Mouse (Mus musculus) lung, embryonic 15.5 days (tissue): Measurements from ENCODE around the gene Gnai2. TPM values are rescaled to one million over a fixed set of nuclear protein-coding genes. Genes with fewer than 3 reads are reported as not detected.

Source experiments
- ATAC-seq: fragments of 200-750 bp; cut with Nextera tagmentation; 2 replicates; pipeline ENCODE4 v1.8.0; 2017; ENCODE audit warnings: moderate number of reproducible peaks, borderline replicate concordance; ENCODE audit not compliant: low FRiP score, low TSS enrichment; ENCODE audit errors: extremely low read depth
- H3K27ac ChIP-seq: fragments of 300-500 bp; sonication (generic); 2 replicates; pipeline ENCODE4 v1.5.1; 2015; ENCODE audit warnings: moderate library complexity, mild to moderate bottlenecking, inconsistent platforms
- H3K27me3 ChIP-seq: fragments of 300-500 bp; sonication (generic); 2 replicates; pipeline ENCODE4 v1.6.1; 2015; ENCODE audit warnings: inconsistent platforms
- H3K36me3 ChIP-seq: fragments of 300-500 bp; sonication (generic); 2 replicates; pipeline ENCODE4 v1.6.1; 2015; ENCODE audit warnings: inconsistent platforms
- H3K4me1 ChIP-seq: fragments of 300-500 bp; sonication (generic); 2 replicates; pipeline ENCODE4 v1.6.1; 2015; ENCODE audit warnings: inconsistent platforms
- H3K4me2 ChIP-seq: fragments of 300-500 bp; sonication (generic); 2 replicates; pipeline ENCODE4 v1.6.1; 2015; ENCODE audit warnings: inconsistent platforms, mild to moderate bottlenecking, moderate library complexity
- H3K4me3 ChIP-seq: fragments of 300-500 bp; sonication (generic); 2 replicates; pipeline ENCODE4 v1.5.1; 2015; ENCODE audit warnings: mild to moderate bottlenecking, inconsistent platforms
- H3K9ac ChIP-seq: fragments of 300-500 bp; sonication (generic); 2 replicates; pipeline ENCODE4 v1.6.1; 2015; ENCODE audit warnings: inconsistent platforms
- H3K9me3 ChIP-seq: fragments of 300-500 bp; sonication (generic); 2 replicates; pipeline ENCODE4 v1.6.1; 2016; ENCODE audit warnings: inconsistent platforms
- WGBS: fragments of 180-500 bp; shearing (Covaris S2); methylation state at CpG from one replicate; pipeline ENCODE4 v1.1.7; 2015; 5-methylcytosine and 5-hydroxymethylcytosine counted together
- polyA plus RNA-seq: library from polyadenylated mRNA; unstranded; fragments of >200 nt; fragmentation: Nextera tagmentation; extraction: Ambion mirVana; gene quantifications from 2 replicates; pipeline ENCODE4 v1.2.1, GENCODE M21; 2015

Gnai2 gene
- polyA plus RNA-seq, 1 experiment from 2014 or later = 478 TPM

DNA sequence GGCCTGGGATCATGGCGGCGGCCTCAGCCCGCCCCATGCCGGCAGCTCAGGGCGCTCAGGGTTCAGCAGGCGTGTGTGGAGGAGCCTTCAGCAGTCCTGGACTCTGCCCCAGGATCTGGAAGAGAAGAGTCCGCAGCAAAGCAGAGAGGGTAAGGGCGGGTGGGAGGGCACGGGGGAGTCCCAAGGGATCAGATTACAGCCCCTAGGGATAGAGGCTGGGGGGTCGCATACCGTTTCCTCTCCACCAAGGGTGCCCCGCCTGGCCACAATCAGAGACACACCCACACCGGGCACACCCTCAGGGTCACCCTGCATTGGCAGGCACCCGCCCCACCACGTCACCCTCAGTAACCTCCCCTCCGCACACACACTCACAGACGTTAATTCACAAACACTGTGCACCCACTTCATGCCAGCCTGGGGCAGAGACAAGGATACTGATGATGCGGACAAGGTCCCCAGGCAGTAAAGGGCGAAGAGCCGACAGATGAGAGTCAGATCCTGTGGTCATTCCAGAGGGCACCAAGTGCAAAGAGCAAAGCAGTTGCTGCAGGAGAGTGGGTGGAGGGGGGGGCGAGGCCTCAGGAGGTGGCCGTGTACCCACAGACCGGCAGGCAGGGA is 30.0 kb downstream of the Gnai2 start:
- H3K4me2 ChIP-seq = peak overlapping the region; percentile 46
- no peaks in the 10 kb centered on the region for H3K36me3 ChIP-seq
- H3K9ac ChIP-seq = peak overlapping the region; percentile 29; the same call in 1 of the 2 replicates
- H3K27ac ChIP-seq = peak overlapping the region; percentile 75
- H3K4me3 ChIP-seq = peak overlapping the region; percentile 22
- H3K4me1 ChIP-seq = peaks cover 48% of the 10 kb centered on the region
- WGBS = 30% methylated on average over 23 of the region's 23 CpGs
- ATAC-seq = peak; percentile 40
- 0 out of 2 replicates have a peak, but pooled peaks cover 4% of the 10 kb centered on the region for H3K27me3 ChIP-seq
- no peaks in the 10 kb centered on the region for H3K9me3 ChIP-seq

GRCm38 (mm10) chr9:107603251-107603650 is 31.9 kb downstream of the Gnai2 start:
- no peak overlapping the region for H3K27ac ChIP-seq
- no peak overlapping the region for H3K4me2 ChIP-seq
- no peak overlapping the region for H3K9ac ChIP-seq
- no peaks in the 10 kb centered on the region for H3K9me3 ChIP-seq
- H3K4me3 ChIP-seq = no peak overlapping the region
- peaks cover 34% of the 10 kb centered on the region for H3K4me1 ChIP-seq
- 74% methylated on average over 6 of the region's 6 CpGs for WGBS
- H3K36me3 ChIP-seq = no peaks in the 10 kb centered on the region
- 0 out of 2 replicates have a peak, but pooled peaks cover 10% of the 10 kb centered on the region for H3K27me3 ChIP-seq
- ATAC-seq = no peak

DNA sequence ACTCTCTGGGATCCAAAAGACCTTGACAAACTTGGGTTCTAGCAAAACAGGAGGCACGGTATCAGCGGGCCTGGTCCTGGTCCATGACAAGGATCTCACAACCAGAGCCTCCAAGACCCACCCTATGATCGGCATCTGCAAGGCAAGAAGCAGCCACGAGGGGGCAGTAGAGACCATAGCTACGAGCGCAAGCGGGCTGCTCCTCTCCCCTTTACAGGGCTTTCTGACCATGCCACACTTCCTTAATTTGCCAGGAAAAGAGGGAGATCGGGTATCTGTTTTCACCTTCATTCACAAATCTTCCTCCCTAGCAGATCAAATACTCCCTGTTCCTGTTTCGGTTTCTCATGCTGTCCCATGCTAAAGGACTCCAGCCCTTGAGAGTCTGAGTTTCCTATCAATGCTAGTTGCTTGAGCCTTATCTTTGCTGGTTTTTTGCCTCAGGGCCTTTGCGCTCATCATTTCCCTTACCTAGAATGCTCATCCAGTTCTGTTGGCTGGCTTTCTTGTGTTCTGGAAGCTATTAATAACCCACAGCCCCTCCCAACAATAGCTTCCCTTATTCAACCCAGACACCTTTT is 33.0 kb downstream of the Gnai2 start:
- Histone ChIP-seq H3K9ac (no peak overlapping the region), H3K4me1 (peaks cover 24% of the 10 kb centered on the region), H3K27ac (no peak overlapping the region), H3K4me3 (no peak overlapping the region), H3K27me3 (0 out of 2 replicates have a peak, but pooled peaks cover 10% of the 10 kb centered on the region), H3K9me3 (no peaks in the 10 kb centered on the region), H3K4me2 (no peak overlapping the region), H3K36me3 (no peaks in the 10 kb centered on the region)
- WGBS = 8% methylated on average over 10 of the region's 10 CpGs
- ATAC-seq = no peak

DNA sequence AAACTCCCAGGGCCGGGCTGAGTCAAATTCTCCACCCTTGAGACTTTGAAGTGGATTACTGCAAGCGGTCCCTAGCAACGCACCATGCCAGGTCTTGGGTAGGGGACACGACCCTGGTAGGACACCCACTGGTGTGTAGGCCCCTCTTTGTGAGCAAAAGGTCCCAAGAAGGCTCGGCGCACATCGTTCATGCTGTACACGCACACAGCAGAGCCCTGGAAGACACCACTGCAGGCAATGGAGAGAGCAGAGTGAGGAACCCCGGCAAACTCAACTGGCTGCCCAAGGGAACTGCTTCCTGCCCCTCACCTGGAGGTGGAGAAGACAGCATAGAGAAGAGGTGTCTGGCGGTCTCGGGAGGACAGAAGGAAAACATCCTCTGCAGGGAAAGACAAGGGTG is 33.9 kb downstream of the Gnai2 start:
- no peak for ATAC-seq
- Histone ChIP-seq H3K27ac (no peak overlapping the region), H3K4me1 (peaks cover 19% of the 10 kb centered on the region), H3K27me3 (0 out of 2 replicates have a peak, but pooled peaks cover 10% of the 10 kb centered on the region), H3K4me3 (no peak overlapping the region), H3K9ac (no peak overlapping the region), H3K36me3 (no peaks in the 10 kb centered on the region), H3K9me3 (no peaks in the 10 kb centered on the region), H3K4me2 (no peak overlapping the region)
- 77% methylated on average over 11 of the region's 11 CpGs for WGBS

- Histone ChIP-seq H3K27me3 (0 out of 2 replicates have a peak, but pooled peaks cover 10% of the 10 kb centered on the region), H3K4me2 (no peak overlapping the region), H3K9me3 (no peaks in the 10 kb centered on the region), H3K9ac (no peak overlapping the region), H3K4me1 (peaks cover 19% of the 10 kb centered on the region), H3K36me3 (no peaks in the 10 kb centered on the region), H3K27ac (no peak overlapping the region), H3K4me3 (no peak overlapping the region)
- ATAC-seq = no peak
- 75% methylated on average over 12 of the region's 12 CpGs for WGBS
These were observed 34.4 kb downstream of the Gnai2 start for GRCm38 (mm10) chr9:107600745-107601144.

DNA sequence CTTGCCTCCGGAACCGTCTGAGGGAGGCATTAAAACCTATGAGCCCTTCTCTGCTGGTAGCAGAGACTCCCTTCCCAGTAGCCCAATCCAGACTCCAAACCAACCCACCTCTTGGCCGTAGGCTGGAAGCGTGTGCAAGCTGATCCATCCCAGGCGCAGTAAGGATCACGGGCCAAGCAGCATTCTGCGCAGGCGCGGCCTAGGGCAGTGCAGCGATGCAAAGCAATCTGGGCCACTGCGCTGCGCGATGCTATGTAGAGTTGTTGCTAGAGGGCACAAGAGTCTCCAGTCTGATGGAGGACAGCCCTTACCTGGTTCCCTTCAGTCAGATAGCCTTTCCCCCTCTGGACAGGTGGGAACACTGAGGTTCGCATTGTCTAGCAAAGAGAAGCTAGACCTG is 35.3 kb downstream of the Gnai2 start:
- Histone ChIP-seq H3K36me3 (no peaks in the 10 kb centered on the region), H3K9me3 (no peaks in the 10 kb centered on the region), H3K4me1 (peaks cover 12% of the 10 kb centered on the region), H3K4me3 (no peak overlapping the region), H3K27ac (no peak overlapping the region), H3K27me3 (0 out of 2 replicates have a peak, but pooled peaks cover 10% of the 10 kb centered on the region), H3K9ac (no peak overlapping the region), H3K4me2 (no peak overlapping the region)
- WGBS = 61% methylated on average over 14 of the region's 14 CpGs
- no peak for ATAC-seq

DNA sequence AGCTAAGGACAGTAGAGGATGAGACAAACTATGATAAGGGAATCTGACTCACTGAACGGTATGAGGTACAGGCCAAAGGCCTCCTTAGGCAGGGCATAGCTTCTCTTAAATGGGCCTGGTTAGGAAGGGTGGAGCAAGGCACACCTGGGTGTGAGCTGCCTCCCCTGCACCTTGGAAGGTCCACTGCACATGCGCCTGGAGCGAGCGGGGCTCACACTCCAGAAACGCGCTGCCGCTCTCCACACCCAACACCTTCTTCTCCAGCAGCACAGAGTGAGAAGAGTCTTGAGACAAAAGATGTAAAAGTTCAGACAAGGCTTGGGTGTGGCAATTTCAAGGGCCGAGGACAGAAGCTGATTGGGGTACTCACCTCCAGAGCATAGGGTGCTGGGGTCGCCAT is 35.7 kb downstream of the Gnai2 start:
- Histone ChIP-seq H3K4me1 (peaks cover 9% of the 10 kb centered on the region; the same call in 1 of the 2 replicates), H3K27ac (no peak overlapping the region), H3K9ac (no peak overlapping the region), H3K9me3 (no peaks in the 10 kb centered on the region), H3K4me2 (no peak overlapping the region), H3K27me3 (0 out of 2 replicates have a peak, but pooled peaks cover 10% of the 10 kb centered on the region), H3K36me3 (no peaks in the 10 kb centered on the region), H3K4me3 (no peak overlapping the region)
- 79% methylated on average over 9 of the region's 9 CpGs for WGBS
- ATAC-seq = no peak

DNA sequence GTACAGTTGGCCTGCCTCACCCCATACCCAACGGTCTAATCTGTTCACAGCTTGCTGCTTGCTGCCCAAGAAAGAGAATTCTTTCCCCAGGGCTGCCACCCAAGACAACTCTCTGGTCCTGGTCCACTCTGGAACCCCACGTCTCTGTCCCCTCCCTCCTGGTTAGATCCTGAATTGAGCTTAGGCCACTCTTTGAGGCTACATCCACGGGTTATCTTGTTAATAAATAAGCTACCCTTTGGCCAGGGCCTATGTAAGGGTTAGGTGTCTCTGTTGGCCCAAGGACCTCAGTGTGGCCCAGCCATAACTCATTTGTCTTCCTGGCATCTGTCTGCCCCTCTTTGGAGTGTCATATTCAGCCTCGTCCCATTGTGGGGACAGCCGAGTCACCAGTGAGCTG is 36.8 kb downstream of the Gnai2 start:
- Histone ChIP-seq H3K4me3 (no peak overlapping the region), H3K27me3 (0 out of 2 replicates have a peak, but pooled peaks cover 10% of the 10 kb centered on the region), H3K4me1 (peaks cover 5% of the 10 kb centered on the region; the same call in 1 of the 2 replicates), H3K9ac (no peak overlapping the region), H3K4me2 (no peak overlapping the region), H3K27ac (no peak overlapping the region), H3K9me3 (no peaks in the 10 kb centered on the region), H3K36me3 (peaks cover 8% of the 10 kb centered on the region)
- no peak for ATAC-seq
- WGBS = 65% methylated on average over 5 of the region's 5 CpGs

DNA sequence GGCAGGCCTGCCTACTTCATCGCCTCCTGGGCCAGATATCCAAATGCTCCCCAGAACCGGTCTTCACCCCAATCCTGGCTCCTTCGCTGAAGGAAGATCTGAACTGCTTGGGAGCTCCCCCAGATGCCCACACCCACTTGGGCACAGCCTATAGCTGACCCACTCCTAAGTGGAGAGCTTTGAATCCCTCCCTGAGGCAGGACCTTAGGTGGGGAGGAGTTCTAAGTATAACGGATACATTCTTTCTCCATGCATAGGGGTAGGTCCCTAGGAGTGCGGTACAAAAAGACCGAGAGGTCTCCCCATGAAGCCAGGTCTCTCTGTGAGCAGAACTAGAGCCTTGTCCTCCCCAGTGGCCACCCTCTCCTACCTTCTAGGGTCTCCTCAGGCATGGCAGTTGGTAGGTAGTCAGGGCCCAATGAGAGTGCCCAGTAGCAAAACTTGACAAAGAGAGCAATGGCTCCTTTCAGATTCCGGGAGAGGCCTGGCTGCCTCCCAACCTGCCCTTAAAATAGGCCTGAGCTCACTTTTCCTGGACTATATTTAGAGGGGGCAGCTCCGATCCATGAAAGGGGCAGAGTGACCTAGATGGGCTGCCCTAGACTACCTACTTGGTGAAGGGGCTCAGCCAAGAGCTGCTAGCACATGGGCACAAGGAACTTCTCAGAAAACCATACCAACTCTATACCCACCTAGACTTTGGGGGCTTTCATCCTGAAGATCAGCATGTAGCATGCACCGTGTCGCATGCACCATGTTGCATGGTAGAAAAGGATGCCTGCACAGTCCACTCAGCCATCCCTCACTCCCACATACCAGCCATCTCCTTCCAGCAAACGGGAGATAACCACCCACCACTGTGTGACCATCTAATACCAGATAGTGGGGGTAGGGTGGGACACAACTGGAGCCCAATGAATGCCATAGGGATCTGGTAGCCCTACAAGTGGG is 38.3 kb downstream of the Gnai2 start:
- Histone ChIP-seq H3K4me3 (no peak overlapping the region), H3K27ac (no peak overlapping the region), H3K9me3 (no peaks in the 10 kb centered on the region), H3K36me3 (peaks cover 23% of the 10 kb centered on the region), H3K4me2 (no peak overlapping the region), H3K27me3 (0 out of 2 replicates have a peak, but pooled peaks cover 10% of the 10 kb centered on the region), H3K4me1 (no peaks in the 10 kb centered on the region), H3K9ac (no peak overlapping the region)
- ATAC-seq = no peak
- WGBS = 77% methylated on average over 11 of the region's 11 CpGs

GRCm38 (mm10) chr9:107594281-107595062 is 40.7 kb downstream of the Gnai2 start:
- no peak for ATAC-seq
- no peaks in the 10 kb centered on the region for H3K9me3 ChIP-seq
- H3K4me2 ChIP-seq = no peak overlapping the region
- no peak overlapping the region for H3K4me3 ChIP-seq
- peaks cover 5% of the 10 kb centered on the region for H3K4me1 ChIP-seq
- H3K36me3 ChIP-seq = peaks cover 44% of the 10 kb centered on the region
- H3K27ac ChIP-seq = no peak overlapping the region
- H3K9ac ChIP-seq = no peak overlapping the region
- 79% methylated on average over 8 of the region's 8 CpGs for WGBS
- H3K27me3 ChIP-seq = 0 out of 2 replicates have a peak, but pooled peaks cover 6% of the 10 kb centered on the region
